Mouse (Mus musculus): Measurements from ENCODE around the gene Xrcc5. TPM values are rescaled to one million over a fixed set of nuclear protein-coding genes. Genes with fewer than 3 reads are reported as not detected.

The Xrcc5 gene
- polyA plus RNA-seq, 1 experiment from 2014 or later, result 33.4 TPM

DNA sequence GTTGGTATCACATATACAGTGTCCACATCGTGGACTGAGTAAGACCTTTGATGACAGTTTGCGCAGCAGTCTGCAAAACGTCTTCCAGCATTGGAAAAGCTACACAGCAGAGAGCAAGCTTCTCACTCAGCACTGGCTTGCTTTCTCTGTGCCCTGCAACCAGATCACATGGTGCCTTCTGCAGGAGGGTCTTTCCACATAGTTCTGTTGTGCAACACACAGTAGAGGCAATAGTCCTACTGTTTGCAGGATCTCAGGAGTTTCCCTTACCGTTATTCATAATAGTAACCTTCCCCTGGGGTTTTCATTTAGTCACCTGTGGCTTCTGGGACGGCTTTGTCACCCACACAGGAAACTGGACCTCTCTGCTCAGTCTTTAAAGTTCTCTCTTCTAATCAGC lies 13.5 kb downstream of the Xrcc5 start:
- Histone ChIP-seq H3K4me3 (ENCODE audit: low read depth, low read length) (no peak overlapping the region), H3K9me3 (replicated peaks; ENCODE audit: control insufficient read depth, low read length) (no peaks in the 10 kb centered on the region), H3K36me3 (ENCODE audit: control insufficient read depth, insufficient read depth, low read length) (peaks cover 35% of the 10 kb centered on the region), H3K4me1 (ENCODE audit: control insufficient read depth, insufficient read depth, low read length) (no peaks in the 10 kb centered on the region), H3K9ac (ENCODE audit: low read length) (no peak overlapping the region), H3K4me2 (ENCODE audit: low read length) (no peak overlapping the region), H3K27me3 (replicated peaks; ENCODE audit: control insufficient read depth, insufficient read depth, low read length) (no peaks in the 10 kb centered on the region), H3K27ac (ENCODE audit: low read depth, low read length) (no peak overlapping the region)
- ATAC-seq, result no peak
- 91% methylated on average over 5 of the region's 5 CpGs for WGBS
- DNase-seq (ENCODE audit: low spot score), result no peak

DNA sequence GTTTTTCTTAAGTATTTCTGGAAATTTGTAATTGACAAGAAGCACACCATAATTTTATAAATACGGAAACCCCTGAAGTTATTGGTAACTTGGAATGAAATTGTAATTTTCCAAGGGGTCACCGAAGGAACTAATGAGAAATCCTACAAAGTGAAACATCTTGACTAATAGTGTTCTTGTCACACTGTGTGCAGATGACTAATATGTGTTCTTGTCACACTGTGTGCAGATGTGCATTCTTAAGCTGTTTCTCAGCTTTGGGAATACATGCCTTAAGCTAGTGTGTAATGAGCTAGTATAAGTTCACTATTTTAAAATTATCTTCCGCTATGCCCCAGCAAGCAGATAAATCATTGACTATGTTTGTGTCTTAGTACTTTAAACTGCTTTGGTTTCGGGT lies 16.0 kb downstream of the Xrcc5 start:
- Histone ChIP-seq H3K4me3 (ENCODE audit: low read depth, low read length) (no peak overlapping the region), H3K27me3 (replicated peaks; ENCODE audit: control insufficient read depth, insufficient read depth, low read length) (no peaks in the 10 kb centered on the region), H3K9me3 (replicated peaks; ENCODE audit: control insufficient read depth, low read length) (no peaks in the 10 kb centered on the region), H3K9ac (ENCODE audit: low read length) (no peak overlapping the region), H3K4me1 (ENCODE audit: control insufficient read depth, insufficient read depth, low read length) (no peaks in the 10 kb centered on the region), H3K27ac (ENCODE audit: low read depth, low read length) (no peak overlapping the region), H3K36me3 (ENCODE audit: control insufficient read depth, insufficient read depth, low read length) (peaks cover 46% of the 10 kb centered on the region), H3K4me2 (ENCODE audit: low read length) (no peak overlapping the region)
- WGBS, result 95% methylated on average over 4 of the region's 4 CpGs
- ATAC-seq (no peak), DNase-seq (ENCODE audit: low spot score) (no peak)

- no peak overlapping the region for H3K27ac ChIP-seq (ENCODE audit: low read depth, low read length)
- no peaks in the 10 kb centered on the region for H3K4me1 ChIP-seq (ENCODE audit: control insufficient read depth, insufficient read depth, low read length)
- H3K36me3 ChIP-seq (ENCODE audit: control insufficient read depth, insufficient read depth, low read length), result peaks cover 48% of the 10 kb centered on the region
- no peak for ATAC-seq
- 94% methylated on average over 11 of the region's 11 CpGs for WGBS
- no peak overlapping the region for H3K4me2 ChIP-seq (ENCODE audit: low read length)
- no peak for DNase-seq (ENCODE audit: low spot score)
- H3K4me3 ChIP-seq (ENCODE audit: low read depth, low read length), result no peak overlapping the region
- H3K27me3 ChIP-seq (replicated peaks; ENCODE audit: control insufficient read depth, insufficient read depth, low read length), result no peaks in the 10 kb centered on the region
- no peaks in the 10 kb centered on the region for H3K9me3 ChIP-seq (replicated peaks; ENCODE audit: control insufficient read depth, low read length)
- no peak overlapping the region for H3K9ac ChIP-seq (ENCODE audit: low read length)
Observed at GRCm38 (mm10) chr1:72326162-72326821, 19.1 kb downstream of the Xrcc5 start.

DNA sequence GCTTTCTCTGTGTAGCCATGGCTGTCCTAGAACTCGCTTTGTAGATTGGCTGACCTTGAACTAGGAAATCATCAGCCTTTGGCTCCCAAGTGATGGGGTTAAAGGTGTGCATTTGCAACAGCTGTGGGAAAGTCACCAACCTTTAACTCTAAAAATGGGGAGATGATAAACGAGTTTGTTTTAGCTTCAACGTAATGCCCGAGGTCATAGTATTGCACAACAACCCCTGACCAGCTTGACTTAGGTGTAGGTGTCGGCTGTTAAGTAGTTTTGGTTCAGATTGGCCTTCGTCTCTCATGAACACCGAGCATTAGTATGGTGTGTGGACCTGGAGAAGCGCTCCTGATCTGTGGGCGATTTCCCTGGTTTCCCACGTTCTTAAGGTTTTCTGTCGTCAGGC lies 27.6 kb downstream of the Xrcc5 start:
- Histone ChIP-seq H3K4me3 (ENCODE audit: low read depth, low read length) (no peak overlapping the region), H3K36me3 (ENCODE audit: control insufficient read depth, insufficient read depth, low read length) (peaks cover 54% of the 10 kb centered on the region), H3K27ac (ENCODE audit: low read depth, low read length) (no peak overlapping the region), H3K9me3 (replicated peaks; ENCODE audit: control insufficient read depth, low read length) (no peaks in the 10 kb centered on the region), H3K27me3 (replicated peaks; ENCODE audit: control insufficient read depth, insufficient read depth, low read length) (no peaks in the 10 kb centered on the region), H3K9ac (ENCODE audit: low read length) (no peak overlapping the region), H3K4me2 (ENCODE audit: low read length) (no peak overlapping the region), H3K4me1 (ENCODE audit: control insufficient read depth, insufficient read depth, low read length) (no peaks in the 10 kb centered on the region)
- ATAC-seq (no peak), DNase-seq (ENCODE audit: low spot score) (no peak)
- WGBS, result 95% methylated on average over 11 of the region's 11 CpGs

DNA sequence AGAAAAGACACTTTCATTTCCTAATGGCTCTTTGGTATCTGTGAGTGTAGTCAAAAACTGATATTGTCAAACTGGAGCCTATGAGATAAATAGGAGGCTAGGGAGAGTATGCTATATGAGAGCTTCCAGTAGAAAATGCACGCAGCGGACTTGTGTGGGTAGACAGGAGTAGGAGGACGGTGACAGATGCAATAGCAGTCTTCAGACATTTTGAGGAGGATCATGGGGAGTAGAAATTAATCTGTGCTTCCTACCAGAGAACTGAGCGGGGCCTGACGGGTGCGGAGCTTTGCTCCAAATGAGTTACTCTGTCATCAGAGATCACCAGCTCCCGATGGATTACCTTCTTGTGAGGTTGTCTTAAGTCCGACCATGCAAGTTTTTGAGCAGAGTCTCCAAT lies 29.6 kb downstream of the Xrcc5 start:
- no peak for DNase-seq (ENCODE audit: low spot score)
- Histone ChIP-seq H3K9ac (ENCODE audit: low read length) (no peak overlapping the region), H3K9me3 (replicated peaks; ENCODE audit: control insufficient read depth, low read length) (no peaks in the 10 kb centered on the region), H3K36me3 (ENCODE audit: control insufficient read depth, insufficient read depth, low read length) (peaks cover 57% of the 10 kb centered on the region), H3K4me3 (ENCODE audit: low read depth, low read length) (no peak overlapping the region), H3K4me2 (ENCODE audit: low read length) (no peak overlapping the region), H3K4me1 (ENCODE audit: control insufficient read depth, insufficient read depth, low read length) (no peaks in the 10 kb centered on the region), H3K27ac (ENCODE audit: low read depth, low read length) (no peak overlapping the region), H3K27me3 (replicated peaks; ENCODE audit: control insufficient read depth, insufficient read depth, low read length) (no peaks in the 10 kb centered on the region)
- WGBS, result 96% methylated on average over 8 of the region's 8 CpGs
- ATAC-seq, result no peak

- Histone ChIP-seq H3K4me3 (ENCODE audit: low read depth, low read length) (no peak overlapping the region), H3K9me3 (replicated peaks; ENCODE audit: control insufficient read depth, low read length) (no peaks in the 10 kb centered on the region), H3K27ac (ENCODE audit: low read depth, low read length) (no peak overlapping the region), H3K4me2 (ENCODE audit: low read length) (no peak overlapping the region), H3K27me3 (replicated peaks; ENCODE audit: control insufficient read depth, insufficient read depth, low read length) (no peaks in the 10 kb centered on the region), H3K36me3 (ENCODE audit: control insufficient read depth, insufficient read depth, low read length) (peaks cover 53% of the 10 kb centered on the region), H3K9ac (ENCODE audit: low read length) (no peak overlapping the region), H3K4me1 (ENCODE audit: control insufficient read depth, insufficient read depth, low read length) (no peaks in the 10 kb centered on the region)
- ATAC-seq, result no peak
- WGBS, result 92% methylated on average over 5 of the region's 5 CpGs
- no peak for DNase-seq (ENCODE audit: low spot score)
Observed at GRCm38 (mm10) chr1:72338341-72338740, 31.1 kb downstream of the Xrcc5 start.

DNA sequence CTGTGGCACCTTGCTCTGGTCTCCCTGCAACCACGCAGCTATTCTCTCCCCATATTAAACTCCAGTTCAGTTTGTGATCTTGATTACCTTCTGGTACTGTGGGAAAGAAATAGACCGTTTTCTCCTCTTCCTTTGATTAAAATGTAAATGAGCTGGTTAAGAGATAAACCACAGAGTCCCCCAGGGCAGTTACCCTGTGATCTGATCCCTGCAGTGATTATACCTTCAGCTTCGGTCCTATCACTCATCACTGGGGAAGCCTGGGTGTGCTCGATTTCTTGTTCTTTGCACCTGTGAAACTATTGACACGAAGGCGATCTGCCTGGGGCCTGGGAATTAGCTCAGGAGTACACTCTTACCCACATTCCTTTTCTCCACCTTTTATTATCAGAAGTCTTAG lies 40.7 kb downstream of the Xrcc5 start:
- Histone ChIP-seq H3K4me3 (ENCODE audit: low read depth, low read length) (no peak overlapping the region), H3K36me3 (ENCODE audit: control insufficient read depth, insufficient read depth, low read length) (peaks cover 26% of the 10 kb centered on the region; the same call in 1 of the 2 replicates), H3K9ac (ENCODE audit: low read length) (no peak overlapping the region), H3K4me1 (ENCODE audit: control insufficient read depth, insufficient read depth, low read length) (no peaks in the 10 kb centered on the region), H3K27me3 (replicated peaks; ENCODE audit: control insufficient read depth, insufficient read depth, low read length) (no peaks in the 10 kb centered on the region), H3K27ac (ENCODE audit: low read depth, low read length) (no peak overlapping the region), H3K9me3 (replicated peaks; ENCODE audit: control insufficient read depth, low read length) (no peaks in the 10 kb centered on the region), H3K4me2 (ENCODE audit: low read length) (no peak overlapping the region)
- ATAC-seq (no peak), DNase-seq (ENCODE audit: low spot score) (no peak)
- WGBS, result 82% methylated on average over 6 of the region's 6 CpGs

GRCm38 (mm10) chr1:72354856-72355255 lies 47.6 kb downstream of the Xrcc5 start:
- Histone ChIP-seq H3K4me1 (ENCODE audit: control insufficient read depth, insufficient read depth, low read length) (no peaks in the 10 kb centered on the region), H3K27ac (ENCODE audit: low read depth, low read length) (no peak overlapping the region), H3K9me3 (replicated peaks; ENCODE audit: control insufficient read depth, low read length) (no peaks in the 10 kb centered on the region), H3K36me3 (ENCODE audit: control insufficient read depth, insufficient read depth, low read length) (peaks cover 17% of the 10 kb centered on the region; the same call in 1 of the 2 replicates), H3K9ac (ENCODE audit: low read length) (no peak overlapping the region), H3K4me3 (ENCODE audit: low read depth, low read length) (no peak overlapping the region), H3K4me2 (ENCODE audit: low read length) (no peak overlapping the region), H3K27me3 (replicated peaks; ENCODE audit: control insufficient read depth, insufficient read depth, low read length) (no peaks in the 10 kb centered on the region)
- no peak for ATAC-seq
- 89% methylated on average over 2 of the region's 2 CpGs for WGBS
- DNase-seq (ENCODE audit: low spot score), result no peak

DNA sequence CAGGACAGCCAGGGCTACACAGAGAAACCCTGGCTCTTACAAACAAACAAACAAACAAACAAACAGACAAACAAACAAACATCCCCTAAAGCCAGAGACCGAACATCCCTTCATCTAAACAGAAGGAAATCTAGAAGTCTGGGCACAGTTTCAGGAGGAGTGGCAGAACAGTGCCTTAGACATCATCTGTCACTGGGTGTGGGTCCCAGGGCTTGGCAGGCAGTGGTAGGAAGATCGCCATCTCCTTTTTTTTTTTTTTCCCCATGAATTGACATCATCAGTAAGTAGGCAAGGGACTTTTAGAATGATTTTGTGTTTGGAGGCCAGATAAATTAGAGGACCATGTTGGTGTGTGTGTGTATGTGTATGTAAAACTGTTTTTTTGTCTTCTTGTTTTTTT lies 51.0 kb downstream of the Xrcc5 start:
- Histone ChIP-seq H3K27me3 (replicated peaks; ENCODE audit: control insufficient read depth, insufficient read depth, low read length) (no peaks in the 10 kb centered on the region), H3K27ac (ENCODE audit: low read depth, low read length) (no peak overlapping the region), H3K9ac (ENCODE audit: low read length) (no peak overlapping the region), H3K4me3 (ENCODE audit: low read depth, low read length) (no peak overlapping the region), H3K4me2 (ENCODE audit: low read length) (no peak overlapping the region), H3K36me3 (ENCODE audit: control insufficient read depth, insufficient read depth, low read length) (peaks cover 11% of the 10 kb centered on the region; the same call in 1 of the 2 replicates), H3K9me3 (replicated peaks; ENCODE audit: control insufficient read depth, low read length) (no peaks in the 10 kb centered on the region), H3K4me1 (ENCODE audit: control insufficient read depth, insufficient read depth, low read length) (no peaks in the 10 kb centered on the region)
- 68% methylated on average over 2 of the region's 2 CpGs for WGBS
- ATAC-seq (no peak), DNase-seq (ENCODE audit: low spot score) (peak; percentile 32)
